Mouse (Mus musculus): ENCODE data around the gene Recql5.
"Not testable (repeated sequence)": the region's sequence is repeated elsewhere in the genome, so short reads cannot be mapped to it uniquely, and the experiment has no call there.

Recql5 gene

GRCm38 (mm10) chr11:115859143-115859945 is 73.9 kb downstream of the Recql5 start:
- peak; percentile 42 to 56 for DNase-seq (ENCODE audit: low spot score in 2 of 2)

GRCm38 (mm10) chr11:115858354-115858753 is 74.9 kb downstream of the Recql5 start, which contains the start of gene Myo15b:
Gene Myo15b (plus strand): TSS chr11:115858406.
- DNase-seq (ENCODE audit: low spot score in 2 of 2): no peak

DNA sequence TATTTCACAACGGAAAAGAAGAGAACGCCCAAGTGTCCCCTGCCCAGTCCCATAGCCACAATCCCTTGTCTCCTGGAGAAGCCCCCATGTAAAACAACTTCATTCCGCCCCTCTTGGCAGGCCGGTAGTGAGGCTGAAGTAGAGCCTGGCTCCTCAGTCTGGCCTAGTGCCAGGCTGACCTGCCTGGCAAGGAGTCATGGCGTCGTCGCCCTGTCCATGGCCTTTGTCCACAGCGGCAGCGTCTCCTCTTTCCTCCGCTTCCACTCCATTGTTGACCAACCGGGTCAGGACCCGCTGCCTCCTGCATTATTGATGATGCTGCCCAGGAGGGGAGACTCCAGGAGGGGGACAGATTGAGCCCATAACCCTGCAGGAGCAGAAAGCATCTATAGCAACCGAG is 75.3 kb downstream of the Recql5 start:
- DNase-seq (ENCODE audit: low spot score in 2 of 2): no peak

DNA sequence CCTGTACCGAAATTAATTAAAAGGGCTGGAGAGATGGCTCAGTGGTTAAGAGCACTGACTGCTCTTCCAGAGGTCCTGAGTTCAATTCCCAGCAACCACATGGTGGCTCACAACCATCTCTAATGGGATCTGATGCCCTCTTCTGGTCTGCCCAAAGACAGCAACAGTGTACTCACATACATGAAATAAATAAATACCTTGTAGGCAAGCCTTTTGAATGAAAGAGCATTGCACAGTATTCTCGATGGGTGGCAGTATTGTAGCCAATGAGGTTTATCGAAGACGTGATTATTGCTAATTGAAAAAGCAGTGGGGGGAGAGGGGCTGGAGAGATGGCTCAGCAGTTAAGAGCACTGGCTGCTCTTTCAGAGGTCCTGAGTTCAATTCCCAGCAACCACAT is 76.1 kb downstream of the Recql5 start:
- not testable (repeated sequence) for DNase-seq (ENCODE audit: low spot score in 2 of 2)

GRCm38 (mm10) chr11:115854674-115855073 is 78.6 kb downstream of the Recql5 start:
- no peak for DNase-seq (ENCODE audit: low spot score in 2 of 2)

DNA sequence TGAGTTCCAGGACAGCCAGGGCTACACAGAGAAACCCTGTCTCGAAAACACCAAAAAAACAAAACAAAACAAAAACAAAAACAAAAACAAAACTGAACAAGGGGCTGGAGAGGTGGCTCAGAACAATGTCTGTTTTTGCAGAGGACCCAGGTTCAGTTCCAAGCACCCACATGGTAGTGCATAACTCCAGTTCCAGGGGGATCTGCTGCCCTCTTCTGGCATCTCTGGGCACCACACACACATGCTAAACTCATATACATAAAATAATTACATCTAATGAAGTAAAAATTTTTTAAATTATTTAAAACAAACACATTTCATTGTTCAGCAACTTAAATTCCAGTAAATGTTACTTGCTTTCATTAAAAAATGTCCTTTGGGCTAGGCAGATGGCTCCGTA is 87.5 kb downstream of the Recql5 start:
- no peak for DNase-seq (ENCODE audit: low spot score in 2 of 2)

DNA sequence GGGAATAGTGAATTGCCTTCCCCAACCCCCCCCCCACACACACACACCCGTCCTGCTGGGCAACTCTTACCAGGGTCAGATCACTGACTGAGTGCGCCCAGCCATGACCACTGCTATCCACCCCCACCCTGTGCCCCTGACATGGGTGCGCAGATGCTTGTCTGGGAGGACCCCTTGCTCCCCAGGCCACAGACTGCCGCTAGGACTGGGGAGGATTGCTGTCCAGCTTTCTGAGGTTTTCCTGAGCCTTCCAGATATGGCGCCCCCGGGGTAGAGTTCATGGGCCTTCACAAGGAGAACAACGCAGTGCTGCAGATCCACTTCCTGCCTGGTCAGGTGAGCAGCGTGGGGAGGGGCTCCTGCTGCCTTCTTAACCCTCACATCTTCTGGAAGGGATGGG is 89.0 kb downstream of the Recql5 start:
- DNase-seq (ENCODE audit: low spot score in 2 of 2): no peak

DNA sequence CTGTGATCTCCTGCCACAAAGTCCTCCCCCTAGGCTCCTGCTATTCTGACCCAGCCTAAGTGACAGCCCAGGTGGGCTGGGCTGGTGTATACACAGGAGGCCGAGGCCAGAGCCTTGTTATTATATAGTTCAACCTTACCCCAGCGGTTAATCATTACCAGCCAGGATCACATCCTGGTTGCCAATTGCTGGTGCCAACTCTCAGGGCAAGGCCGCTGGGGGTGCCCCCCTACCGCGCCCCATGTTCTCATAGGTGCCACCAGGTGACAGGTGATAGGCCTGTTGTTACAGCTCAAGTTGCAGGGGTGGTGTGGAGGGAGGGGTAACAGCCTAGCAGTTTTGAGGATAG is 89.4 kb downstream of the Recql5 start:
- no peak for DNase-seq (ENCODE audit: low spot score in 2 of 2)

DNA sequence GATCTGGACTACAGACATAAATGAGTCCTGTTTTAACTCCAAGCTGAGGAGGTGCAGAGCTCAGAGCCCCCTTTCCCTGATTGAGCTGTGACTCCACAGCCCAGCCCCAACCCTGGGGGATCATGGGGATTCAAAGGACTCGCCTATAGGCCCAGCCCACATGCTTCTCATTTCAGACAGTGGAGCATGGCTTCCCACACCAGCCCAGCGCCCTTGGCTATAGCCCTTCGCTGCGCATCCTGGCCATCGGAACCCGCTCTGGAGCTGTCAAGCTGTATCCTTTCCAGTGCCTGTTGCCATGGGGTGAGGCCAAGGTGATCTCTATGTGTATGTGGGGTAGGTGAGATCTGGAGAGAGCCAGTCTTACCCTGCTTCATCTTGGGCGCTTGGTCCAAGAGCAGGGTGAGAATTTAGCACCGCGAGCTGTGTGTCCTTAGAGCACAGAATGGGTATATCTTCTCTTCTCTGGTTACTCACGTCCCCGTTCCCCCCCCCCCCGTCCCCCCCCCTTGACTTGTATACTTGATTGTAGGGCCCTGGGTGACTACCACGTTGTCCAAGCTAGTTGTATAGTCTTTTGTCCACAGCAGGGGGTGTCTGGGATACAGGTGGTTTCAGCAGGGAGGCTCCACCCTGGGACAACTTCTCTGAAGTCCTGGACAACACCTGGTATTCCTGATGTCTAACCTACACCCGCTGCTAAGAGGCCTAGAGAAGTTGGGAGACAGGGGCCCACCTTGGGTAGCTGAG is 90.0 kb downstream of the Recql5 start:
- no peak for DNase-seq (ENCODE audit: low spot score in 2 of 2)

All from frontal cortex, postnatal 14 days (tissue).